Mouse (Mus musculus): ENCODE measurements at regions not wholly inside any gene's neighbourhood (a gene's known extent, or its start where the extent isn't known, plus 50 kb on each side); places are given as distances from the start of the nearest gene placed in this dataset.

GRCm38 (mm10) chr17:69893980-69894379 lies 74.9 kb upstream of the Dlgap1 start:
- Histone ChIP-seq H3ac (ENCODE audit: control insufficient read depth, insufficient read length, low read depth) (no peak overlapping the region), H3K27me3 (ENCODE audit: control insufficient read depth, insufficient read depth, insufficient read length) (no peaks in the 10 kb centered on the region), H3K36me3 (ENCODE audit: control insufficient read depth, insufficient read depth) (no peaks in the 10 kb centered on the region), H3K79me3 (ENCODE audit: low read depth) (no peaks in the 10 kb centered on the region), H3K79me2 (ENCODE audit: control insufficient read depth, insufficient read depth) (no peaks in the 10 kb centered on the region), H3K4me3 (ENCODE audit: insufficient read depth, poor library complexity, severe bottlenecking) (no peak overlapping the region)
- TF ChIP-seq MAX (IDR thresholded peaks at IDR 0.05), result no peak
- TF ChIP-seq CEBPB (IDR thresholded peaks at IDR 0.05; ENCODE audit: low read depth), result no peak
- TF ChIP-seq MYOD1 (IDR thresholded peaks at IDR 0.05; ENCODE audit: control insufficient read depth, insufficient read length, low read depth), result no peak
- no peak for TF ChIP-seq FOSL1 (IDR thresholded peaks at IDR 0.05; ENCODE audit: insufficient read depth, low read length, poor library complexity, severe bottlenecking)
- no peak for TF ChIP-seq CTCF (IDR thresholded peaks at IDR 0.05; ENCODE audit: control insufficient read depth, insufficient read depth, insufficient read length)
- TF ChIP-seq USF1 (IDR thresholded peaks at IDR 0.05; ENCODE audit: low read depth), result no peak

Data from C2C12 (cell line).